Mouse (Mus musculus) cerebellum, adult 2 months (tissue): ENCODE results near the gene Gm765.

ENCODE experiments used
- CTCF ChIP-seq: fragments of 200-500 bp; IDR thresholded peaks from 2 replicates; pipeline ENCODE4 v1.5.1; 2011; ENCODE audit warnings: low read depth, mild to moderate bottlenecking, control low read depth, low read length, moderate library complexity, borderline replicate concordance; ENCODE audit not compliant: insufficient read depth
- POLR2A ChIP-seq: fragments of 200-500 bp; IDR thresholded peaks from 2 replicates; pipeline ENCODE4 v1.6.1; 2011; ENCODE audit warnings: low read length, control low read depth, borderline replicate concordance; ENCODE audit not compliant: insufficient read depth

DNA sequence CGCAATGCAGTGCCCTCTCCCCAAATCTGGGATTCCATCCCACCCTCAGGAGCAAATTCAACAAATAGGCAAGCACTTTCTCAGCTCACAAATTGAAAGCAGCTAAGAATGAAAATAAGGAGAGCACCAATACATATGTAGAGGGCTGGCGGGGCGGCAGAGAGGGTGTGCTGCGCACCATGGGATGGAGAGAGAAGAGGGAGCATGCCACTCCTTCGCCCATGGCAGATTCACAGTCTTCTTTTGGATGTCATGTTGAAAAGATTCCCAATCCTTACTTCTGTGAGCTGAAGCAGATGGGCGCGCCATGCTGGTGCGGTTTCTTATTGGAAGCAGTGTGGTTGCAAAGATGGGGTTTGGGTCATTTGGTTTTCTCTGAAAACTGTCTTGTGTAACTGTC, 118.6 kb downstream of the Gm765 start:
- TF ChIP-seq CTCF (no peak), POLR2A (no peak)
